Mouse (Mus musculus) lung, adult 2 months (tissue): Measurements from ENCODE around the gene Sdhc.

ENCODE experiments used
- CTCF ChIP-seq: fragments of 200-500 bp; IDR thresholded peaks from 2 replicates; pipeline ENCODE4 v1.5.1; 2011; ENCODE audit warnings: mild to moderate bottlenecking, low read length, control low read depth; ENCODE audit not compliant: insufficient read depth
- POLR2A ChIP-seq: fragments of 200-500 bp; IDR thresholded peaks from 2 replicates; pipeline ENCODE4 v1.6.1; 2011; ENCODE audit warnings: low read depth, mild to moderate bottlenecking, control low read depth, low read length, borderline replicate concordance; ENCODE audit errors: extremely low read depth

- TF ChIP-seq CTCF (no peak), POLR2A (no peak)
Measured at GRCm38 (mm10) chr1:171121839-171122238, 28.6 kb downstream of the Sdhc start.
